ENCODE assay signal across 24 mouse cellular contexts in genomic region chr8:77100370-77100769, GRCm38 (mm10).
DNase-seq lines count a peak whose midpoint lies in the region; ATAC-seq and TF ChIP-seq lines count a peak whose summit lies in the region.
"Had no signal": no experiment of that assay in that cellular context is flagged by ENCODE, and none has a peak within 500 bp of the region (broad histone marks: within the 10 kb centered on the region; RNA-seq: fewer than 3 reads in every experiment).

No protein-coding gene starts in this region.

- H3K27me3 ChIP-seq in kidney, embryonic 14.5 days (ENCODE audit: control insufficient read depth, insufficient read depth, low read length) = no peaks in the 10 kb centered on the region
- H3K27me3 ChIP-seq in lung, embryonic 14.5 days (ENCODE audit: insufficient read depth, low read length) = no peaks in the 10 kb centered on the region
- H3K27me3 ChIP-seq in stomach, postnatal 0 days (ENCODE audit: control insufficient read depth, insufficient read depth, low read length) = no peaks in the 10 kb centered on the region
- H3K27me3 ChIP-seq: heart, embryonic 12.5 days; limb, embryonic 15.5 days had no signal

- ATAC-seq in kidney, embryonic 14.5 days (ENCODE audit: low FRiP score, low TSS enrichment) = no peak
- ATAC-seq in lung, embryonic 14.5 days (ENCODE audit: insufficient read depth) = no peak
- ATAC-seq in stomach, postnatal 0 days (ENCODE audit: low FRiP score, low TSS enrichment) = no peak
- ATAC-seq: CD4-positive, CD25-positive, alpha-beta regulatory T cell, adult 4 months; forebrain, embryonic 16.5 days; hindbrain, embryonic 16.5 days had no signal

- H3K36me3 ChIP-seq in kidney, embryonic 14.5 days (ENCODE audit: control insufficient read depth, insufficient read depth, low read length) = no peaks in the 10 kb centered on the region
- no peaks in the 10 kb centered on the region for H3K36me3 ChIP-seq in lung, embryonic 14.5 days (ENCODE audit: insufficient read depth)
- no peaks in the 10 kb centered on the region for H3K36me3 ChIP-seq in stomach, postnatal 0 days (ENCODE audit: control insufficient read depth, insufficient read depth, low read length)
- H3K36me3 ChIP-seq: embryonic facial prominence, embryonic 10.5 days; heart, embryonic 12.5 days; hindbrain, embryonic 10.5 days; limb, embryonic 15.5 days had no signal

- 0 out of 2 replicates have a peak, but pooled peaks cover 4% of the 10 kb centered on the region for H3K4me1 ChIP-seq in kidney, embryonic 14.5 days (ENCODE audit: control insufficient read depth, insufficient read depth, low read length)
- H3K4me1 ChIP-seq in lung, embryonic 14.5 days (ENCODE audit: insufficient read depth) = no peaks in the 10 kb centered on the region
- H3K4me1 ChIP-seq in lung, adult 2 months (ENCODE audit: control insufficient read depth, insufficient read depth, low read length) = no peaks in the 10 kb centered on the region
- no peaks in the 10 kb centered on the region for H3K4me1 ChIP-seq in stomach, postnatal 0 days (replicated peaks; ENCODE audit: control insufficient read depth, insufficient read depth)
- H3K4me1 ChIP-seq: embryonic facial prominence, embryonic 10.5 days; heart, embryonic 12.5 days; hindbrain, embryonic 10.5 days; limb, embryonic 15.5 days had no signal

- H3K4me3 ChIP-seq in kidney, embryonic 14.5 days (ENCODE audit: low read length) = no peak overlapping the region
- no peak overlapping the region for H3K4me3 ChIP-seq in lung, embryonic 14.5 days (ENCODE audit: low read depth, low read length)
- no peak overlapping the region for H3K4me3 ChIP-seq in lung, adult 2 months (replicated peaks; ENCODE audit: extremely low read depth, low read depth, low read length)
- no peak overlapping the region for H3K4me3 ChIP-seq in stomach, postnatal 0 days (ENCODE audit: low read depth, low read length)
- H3K4me3 ChIP-seq: embryonic facial prominence, embryonic 10.5 days; heart, embryonic 12.5 days; hindbrain, embryonic 10.5 days; limb, embryonic 15.5 days had no signal

- H3K4me2 ChIP-seq in kidney, embryonic 14.5 days (replicated peaks; ENCODE audit: low read depth, low read length) = no peak overlapping the region
- no peak overlapping the region for H3K4me2 ChIP-seq in lung, embryonic 14.5 days
- H3K4me2 ChIP-seq in stomach, postnatal 0 days (replicated peaks; ENCODE audit: low read depth) = no peak overlapping the region
- H3K4me2 ChIP-seq: heart, embryonic 12.5 days; limb, embryonic 15.5 days had no signal

- H3K27ac ChIP-seq in kidney, embryonic 14.5 days (ENCODE audit: low read depth, low read length) = no peak overlapping the region
- no peak overlapping the region for H3K27ac ChIP-seq in lung, embryonic 14.5 days (ENCODE audit: low read depth)
- no peak overlapping the region for H3K27ac ChIP-seq in stomach, postnatal 0 days (replicated peaks)
- H3K27ac ChIP-seq: embryonic facial prominence, embryonic 10.5 days; hindbrain, embryonic 10.5 days; kidney, postnatal 0 days; limb, embryonic 15.5 days had no signal

- TF ChIP-seq EP300 in stomach, postnatal 0 days (optimal IDR thresholded peaks at IDR 0.05) = no peak

- no peak overlapping the region for H3K9ac ChIP-seq in kidney, embryonic 14.5 days (ENCODE audit: low read depth, low read length)
- H3K9ac ChIP-seq in lung, embryonic 14.5 days = no peak overlapping the region
- no peak overlapping the region for H3K9ac ChIP-seq in stomach, postnatal 0 days (ENCODE audit: low read length)
- H3K9ac ChIP-seq: heart, embryonic 12.5 days; limb, embryonic 15.5 days had no signal

- no peaks in the 10 kb centered on the region for H3K9me3 ChIP-seq in kidney, embryonic 14.5 days (ENCODE audit: control insufficient read depth, low read length)
- H3K9me3 ChIP-seq in lung, embryonic 14.5 days (ENCODE audit: low read depth, low read length) = no peaks in the 10 kb centered on the region
- no peaks in the 10 kb centered on the region for H3K9me3 ChIP-seq in stomach, postnatal 0 days (ENCODE audit: control insufficient read depth, low read length)
- H3K9me3 ChIP-seq: embryonic facial prominence, embryonic 10.5 days; heart, embryonic 12.5 days; hindbrain, embryonic 10.5 days; limb, embryonic 15.5 days had no signal

- 68% methylated on average over 2 of the region's 2 CpGs for WGBS in kidney, embryonic 14.5 days
- 71% methylated on average over 2 of the region's 2 CpGs for WGBS in lung, embryonic 14.5 days
- 71% methylated on average over 2 of the region's 2 CpGs for WGBS in lung, adult 2 months
- 47% methylated on average over 2 of the region's 2 CpGs for WGBS in stomach, postnatal 0 days

- no peak for TF ChIP-seq POLR2A in lung, adult 2 months (IDR thresholded peaks at IDR 0.05; ENCODE audit: borderline replicate concordance, extremely low read depth, low read depth, low read length)

- DNase-seq in kidney, adult 11 months = peak; percentile 61
- DNase-seq in lung, embryonic 14.5 days = peak; percentile 34
- no peak for DNase-seq in lung, adult 2 months
- DNase-seq in kidney, postnatal 14 days = peak; percentile 72
- peak; percentile 69 for DNase-seq in stomach, postnatal 0 days (ENCODE audit: low spot score)
- DNase-seq in layer of hippocampus, postnatal 36 days = no peak
- no peak for DNase-seq in frontal cortex, postnatal 14 days (ENCODE audit: low spot score in 2 of 2)
- DNase-seq: cerebellum, adult 9-10 months; gastrocnemius, postnatal 14 days; heart, adult 11 months; heart, postnatal 10 days; lung, postnatal 4 days; midbrain, embryonic 14.5 days; right cerebral cortex, postnatal 25 days; spleen, adult 18-20 months had no signal

- no peak for TF ChIP-seq CTCF in lung, embryonic 14.5 days (IDR thresholded peaks at IDR 0.05; ENCODE audit: low read depth)
- no peak for TF ChIP-seq CTCF in lung, adult 2 months (IDR thresholded peaks at IDR 0.05; ENCODE audit: insufficient read depth, low read length)
- TF ChIP-seq CTCF in stomach, postnatal 0 days (IDR thresholded peaks at IDR 0.05; ENCODE audit: low read depth) = no peak

Comparison
In these comparisons a context has a peak if more than half of its experiments do, and no peak if none do; other contexts are left out.
1. DNase-seq: peak in kidney, adult 11 months (single experiment), lung, embryonic 14.5 days (single experiment), kidney, postnatal 14 days (single experiment) and stomach, postnatal 0 days (single experiment); none in lung, adult 2 months (single experiment), layer of hippocampus, postnatal 36 days (0 of 2) and frontal cortex, postnatal 14 days (0 of 2).